Mouse (Mus musculus): ENCODE measurements around the gene Cib3. TPM values are rescaled to one million over a fixed set of nuclear protein-coding genes. Genes with fewer than 3 reads are reported as not detected.

The Cib3 gene
- polyA plus RNA-seq, 2 experiments: not detected

GRCm38 (mm10) chr8:72259862-72260261 lies 47.2 kb upstream of the Cib3 start:
- no peak for ATAC-seq (ENCODE audit: low FRiP score, low read depth)
- TF ChIP-seq POLR2A (IDR thresholded peaks at IDR 0.05; ENCODE audit: borderline replicate concordance, extremely low read depth, insufficient read depth, insufficient read length): no peak
- no peak for DNase-seq (ENCODE audit: low spot score)
- 0 out of 2 replicates have a peak, but pooled peaks cover 5% of the 10 kb centered on the region for H3K4me1 ChIP-seq (ENCODE audit: control insufficient read depth, insufficient read depth, low read length)
- no peak overlapping the region for H3K4me2 ChIP-seq (replicated peaks; ENCODE audit: low read depth, low read length, severe bottlenecking)
- H3K9ac ChIP-seq (ENCODE audit: low read depth, low read length, severe bottlenecking): no peak overlapping the region
- H3K27ac ChIP-seq (replicated peaks; ENCODE audit: low read depth, low read length): no peak overlapping the region
- no peaks in the 10 kb centered on the region for H3K27me3 ChIP-seq (ENCODE audit: control insufficient read depth, insufficient read depth, low read length)
- 63% methylated on average over 2 of the region's 2 CpGs for WGBS
- H3K9me3 ChIP-seq (ENCODE audit: control insufficient read depth, low read length): no peaks in the 10 kb centered on the region
- peaks cover 14% of the 10 kb centered on the region; the same call in 1 of the 2 replicates for H3K36me3 ChIP-seq (ENCODE audit: control insufficient read depth, insufficient read depth, low read length)
- H3K4me3 ChIP-seq (replicated peaks; ENCODE audit: low read length): no peak overlapping the region

- Histone ChIP-seq H3K36me3 (ENCODE audit: control insufficient read depth, insufficient read depth, low read length) (peaks cover 28% of the 10 kb centered on the region), H3K27ac (replicated peaks; ENCODE audit: low read depth, low read length) (no peak overlapping the region), H3K9me3 (ENCODE audit: control insufficient read depth, low read length) (no peaks in the 10 kb centered on the region), H3K4me2 (replicated peaks; ENCODE audit: low read depth, low read length, severe bottlenecking) (no peak overlapping the region), H3K27me3 (ENCODE audit: control insufficient read depth, insufficient read depth, low read length) (no peaks in the 10 kb centered on the region), H3K4me1 (ENCODE audit: control insufficient read depth, insufficient read depth, low read length) (0 out of 2 replicates have a peak, but pooled peaks cover 5% of the 10 kb centered on the region), H3K4me3 (replicated peaks; ENCODE audit: low read length) (no peak overlapping the region), H3K9ac (ENCODE audit: low read depth, low read length, severe bottlenecking) (no peak overlapping the region)
- 100% methylated on average over 1 of the region's 1 CpGs for WGBS
- ATAC-seq (ENCODE audit: low FRiP score, low read depth) (no peak), DNase-seq (ENCODE audit: low spot score) (no peak)
- TF ChIP-seq POLR2A (IDR thresholded peaks at IDR 0.05; ENCODE audit: borderline replicate concordance, extremely low read depth, insufficient read depth, insufficient read length): no peak
Measured at GRCm38 (mm10) chr8:72257902-72258238, 45.2 kb upstream of the Cib3 start.

DNA sequence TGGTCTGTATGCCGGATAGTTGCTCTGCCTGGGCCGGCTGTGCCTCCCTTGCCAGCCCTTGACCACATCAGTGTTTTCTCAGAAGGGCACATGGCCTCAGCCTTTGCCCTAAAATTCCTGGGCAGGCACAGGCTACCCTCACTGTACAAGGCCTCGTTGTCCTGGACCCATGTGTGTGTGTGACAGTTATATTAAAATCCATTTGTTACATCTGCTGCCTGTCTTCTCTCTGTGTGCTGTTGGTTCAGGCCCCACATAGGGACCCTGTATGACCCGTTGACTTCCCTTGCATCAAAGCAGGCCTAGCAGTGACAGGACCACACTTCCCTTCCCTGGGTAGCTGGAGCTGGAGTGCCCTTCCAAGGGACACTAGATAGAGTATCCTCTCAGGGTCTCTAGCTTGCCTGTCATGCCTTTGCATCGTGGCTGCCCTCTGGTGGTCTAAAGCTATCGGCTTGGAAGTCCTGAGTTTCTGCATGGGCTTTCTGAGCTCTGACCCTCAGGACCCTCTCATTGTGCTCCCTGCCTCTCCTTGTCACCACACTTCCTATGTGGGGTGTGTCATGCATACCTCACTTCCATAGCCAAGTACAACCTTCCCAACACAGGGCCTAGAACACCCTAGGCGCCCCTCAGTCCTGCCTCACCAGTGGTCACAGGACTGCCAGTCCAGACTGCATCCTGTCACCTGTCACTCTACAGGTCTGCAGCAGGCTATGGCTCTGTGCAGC lies 44.7 kb upstream of the Cib3 start:
- no peak overlapping the region for H3K4me3 ChIP-seq (replicated peaks; ENCODE audit: low read length)
- H3K27me3 ChIP-seq (ENCODE audit: control insufficient read depth, insufficient read depth, low read length): no peaks in the 10 kb centered on the region
- DNase-seq (ENCODE audit: low spot score) (peak; percentile 17), ATAC-seq (ENCODE audit: low FRiP score, low read depth) (no peak)
- H3K36me3 ChIP-seq (ENCODE audit: control insufficient read depth, insufficient read depth, low read length): peaks cover 33% of the 10 kb centered on the region
- no peaks in the 10 kb centered on the region for H3K9me3 ChIP-seq (ENCODE audit: control insufficient read depth, low read length)
- no peak overlapping the region for H3K9ac ChIP-seq (ENCODE audit: low read depth, low read length, severe bottlenecking)
- no peak overlapping the region for H3K27ac ChIP-seq (replicated peaks; ENCODE audit: low read depth, low read length)
- H3K4me2 ChIP-seq (replicated peaks; ENCODE audit: low read depth, low read length, severe bottlenecking): no peak overlapping the region
- H3K4me1 ChIP-seq (ENCODE audit: control insufficient read depth, insufficient read depth, low read length): 0 out of 2 replicates have a peak, but pooled peaks cover 5% of the 10 kb centered on the region
- TF ChIP-seq POLR2A (IDR thresholded peaks at IDR 0.05; ENCODE audit: borderline replicate concordance, extremely low read depth, insufficient read depth, insufficient read length): no peak
- 57% methylated on average over 7 of the region's 7 CpGs for WGBS

DNA sequence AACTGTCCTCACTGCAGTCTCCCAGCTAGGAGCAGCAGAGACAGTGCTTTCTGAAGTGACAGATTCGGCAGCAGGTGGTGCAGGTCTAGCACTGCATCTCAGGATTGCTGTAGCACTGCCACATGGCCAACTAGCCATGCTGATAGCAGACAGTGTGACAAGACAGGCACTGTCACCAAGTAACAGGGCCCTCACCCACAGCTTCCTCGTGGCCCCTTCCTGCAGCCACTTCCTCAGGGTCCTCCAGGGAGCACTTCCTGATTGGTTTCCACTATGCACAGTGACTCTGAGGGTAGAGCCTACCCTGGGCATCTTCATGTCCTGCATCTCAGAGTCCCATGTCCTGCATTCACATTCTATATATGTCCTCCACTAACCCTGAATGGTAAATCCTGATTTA lies 32.0 kb upstream of the Cib3 start:
- Histone ChIP-seq H3K9me3 (ENCODE audit: control insufficient read depth, low read length) (no peaks in the 10 kb centered on the region), H3K9ac (ENCODE audit: low read depth, low read length, severe bottlenecking) (no peak overlapping the region), H3K27ac (replicated peaks; ENCODE audit: low read depth, low read length) (no peak overlapping the region), H3K36me3 (ENCODE audit: control insufficient read depth, insufficient read depth, low read length) (peaks cover 7% of the 10 kb centered on the region), H3K27me3 (ENCODE audit: control insufficient read depth, insufficient read depth, low read length) (no peaks in the 10 kb centered on the region), H3K4me2 (replicated peaks; ENCODE audit: low read depth, low read length, severe bottlenecking) (no peak overlapping the region), H3K4me3 (replicated peaks; ENCODE audit: low read length) (no peak overlapping the region), H3K4me1 (ENCODE audit: control insufficient read depth, insufficient read depth, low read length) (0 out of 2 replicates have a peak, but pooled peaks cover 6% of the 10 kb centered on the region)
- no peak for TF ChIP-seq POLR2A (IDR thresholded peaks at IDR 0.05; ENCODE audit: borderline replicate concordance, extremely low read depth, insufficient read depth, insufficient read length)
- ATAC-seq (ENCODE audit: low FRiP score, low read depth) (no peak), DNase-seq (ENCODE audit: low spot score) (no peak)
- WGBS: 72% methylated on average over 2 of the region's 2 CpGs

- TF ChIP-seq POLR2A (IDR thresholded peaks at IDR 0.05; ENCODE audit: borderline replicate concordance, extremely low read depth, insufficient read depth, insufficient read length): no peak
- H3K4me1 ChIP-seq (ENCODE audit: control insufficient read depth, insufficient read depth, low read length): 0 out of 2 replicates have a peak, but pooled peaks cover 6% of the 10 kb centered on the region
- no peak overlapping the region for H3K9ac ChIP-seq (ENCODE audit: low read depth, low read length, severe bottlenecking)
- H3K27me3 ChIP-seq (ENCODE audit: control insufficient read depth, insufficient read depth, low read length): no peaks in the 10 kb centered on the region
- H3K9me3 ChIP-seq (ENCODE audit: control insufficient read depth, low read length): no peaks in the 10 kb centered on the region
- no peak overlapping the region for H3K27ac ChIP-seq (replicated peaks; ENCODE audit: low read depth, low read length)
- H3K4me3 ChIP-seq (replicated peaks; ENCODE audit: low read length): no peak overlapping the region
- no peak overlapping the region for H3K4me2 ChIP-seq (replicated peaks; ENCODE audit: low read depth, low read length, severe bottlenecking)
- WGBS: 88% methylated on average over 1 of the region's 1 CpGs
- ATAC-seq (ENCODE audit: low FRiP score, low read depth) (no peak), DNase-seq (ENCODE audit: low spot score) (no peak)
- H3K36me3 ChIP-seq (ENCODE audit: control insufficient read depth, insufficient read depth, low read length): peaks cover 7% of the 10 kb centered on the region
Measured at GRCm38 (mm10) chr8:72242226-72242625, 29.6 kb upstream of the Cib3 start.

All from limb, embryonic 14.5 days (tissue).